In the genomic region with DNA sequence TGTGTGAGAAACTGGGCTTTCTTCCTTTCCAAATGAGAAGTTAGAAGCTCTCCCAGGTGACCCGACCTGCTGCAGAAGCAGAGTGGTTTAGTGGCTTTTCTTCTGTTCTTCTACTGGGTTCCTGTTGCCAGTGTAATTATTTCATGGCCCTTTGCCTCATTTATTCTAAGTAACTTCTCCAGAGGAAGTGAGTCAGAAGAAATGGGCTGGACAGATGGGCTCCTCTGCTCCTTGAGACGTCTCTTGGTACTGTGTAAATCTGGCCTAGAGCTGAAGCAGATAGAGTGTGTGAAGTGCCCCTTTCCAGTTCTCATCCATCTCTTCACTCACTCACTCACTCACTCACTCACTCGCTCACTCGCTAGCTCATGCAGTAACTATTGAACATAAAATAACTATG, we compare ENCODE assay signal across 23 mouse cellular contexts.
"Had no signal": no experiment of that assay in that cellular context is flagged by ENCODE, and none has a peak within 500 bp of the region (broad histone marks: within the 10 kb centered on the region; RNA-seq: fewer than 3 reads in every experiment).

No protein-coding gene starts in this region.

- ATAC-seq: liver, embryonic 12.5 days; midbrain, embryonic 15.5 days had no signal

- H3K27me3 ChIP-seq: kidney, embryonic 15.5 days; limb, embryonic 13.5 days; liver, embryonic 12.5 days; liver, embryonic 15.5 days; lung, embryonic 15.5 days; midbrain, embryonic 15.5 days; neural tube, embryonic 12.5 days; neural tube, embryonic 15.5 days had no signal

- DNase-seq: kidney, adult 8-10 months; kidney, postnatal 10 days; kidney, postnatal 4 days; layer of hippocampus, adult 9-11 months; liver; lung, adult 18-20 months; lung, postnatal 10 days; lung, postnatal 36 days; right cerebral cortex, adult 18-20 months; right cerebral cortex, postnatal 14 days; right cerebral cortex, postnatal 4 days; thymus, postnatal 25 days had no signal

- H3K4me1 ChIP-seq: limb, embryonic 10.5 days; midbrain, embryonic 12.5 days; midbrain, embryonic 15.5 days; neural tube, embryonic 12.5 days; neural tube, embryonic 15.5 days had no signal

- H3K27ac ChIP-seq: kidney, embryonic 15.5 days; limb, embryonic 10.5 days; limb, embryonic 13.5 days; liver, embryonic 12.5 days; liver, embryonic 15.5 days; midbrain, embryonic 12.5 days; midbrain, embryonic 15.5 days; neural tube, embryonic 12.5 days; neural tube, embryonic 15.5 days; stomach, postnatal 0 days had no signal

- H3K36me3 ChIP-seq: limb, embryonic 10.5 days; liver, embryonic 15.5 days; lung, embryonic 15.5 days; midbrain, embryonic 15.5 days; neural tube, embryonic 12.5 days had no signal

- H3K9ac ChIP-seq: kidney, embryonic 15.5 days; limb, embryonic 13.5 days; liver, embryonic 12.5 days; liver, embryonic 15.5 days; lung, embryonic 15.5 days; midbrain, embryonic 12.5 days; midbrain, embryonic 15.5 days; neural tube, embryonic 12.5 days; neural tube, embryonic 15.5 days had no signal

- H3K4me3 ChIP-seq: kidney, embryonic 15.5 days; limb, embryonic 10.5 days; limb, embryonic 13.5 days; liver, embryonic 12.5 days; liver, embryonic 15.5 days; lung, embryonic 15.5 days; midbrain, embryonic 12.5 days; midbrain, embryonic 15.5 days; neural tube, embryonic 12.5 days; neural tube, embryonic 15.5 days had no signal
